Mouse (Mus musculus): Measurements from ENCODE around the gene Calcoco1.

Calcoco1 gene

GRCm38 (mm10) chr15:102736127-102736944 is 14.4 kb upstream of the Calcoco1 start:
- peak; percentile 55 for DNase-seq

- peak; percentile 54 for DNase-seq
Observed at GRCm38 (mm10) chr15:102735031-102735430, 13.1 kb upstream of the Calcoco1 start.

GRCm38 (mm10) chr15:102733759-102734531 is 12.0 kb upstream of the Calcoco1 start:
- no peak for DNase-seq

- no peak for DNase-seq
Observed at GRCm38 (mm10) chr15:102733233-102733632, 11.3 kb upstream of the Calcoco1 start.

GRCm38 (mm10) chr15:102732406-102732805 is 10.4 kb upstream of the Calcoco1 start:
- no peak for DNase-seq

GRCm38 (mm10) chr15:102727951-102728350 is 6.0 kb upstream of the Calcoco1 start:
- DNase-seq = no peak

GRCm38 (mm10) chr15:102723358-102724135 is 1.6 kb upstream of the Calcoco1 start:
- DNase-seq = no peak

GRCm38 (mm10) chr15:102722500-102722931 is 538 bp upstream of the Calcoco1 start:
- DNase-seq = no peak

GRCm38 (mm10) chr15:102721016-102721898 is 721 bp downstream of the Calcoco1 start:
- DNase-seq = peak; percentile 38

GRCm38 (mm10) chr15:102716132-102716531 is 5.8 kb downstream of the Calcoco1 start:
- no peak for DNase-seq

GRCm38 (mm10) chr15:102707736-102708269 is 14.2 kb downstream of the Calcoco1 start:
- DNase-seq = no peak

GRCm38 (mm10) chr15:102705923-102706503 is 16.0 kb downstream of the Calcoco1 start:
- no peak for DNase-seq

- no peak for DNase-seq
Observed at GRCm38 (mm10) chr15:102705226-102705894, 16.6 kb downstream of the Calcoco1 start.

- no peak for DNase-seq
Observed at GRCm38 (mm10) chr15:102704806-102705205, 17.2 kb downstream of the Calcoco1 start.

GRCm38 (mm10) chr15:102702972-102703371 is 19.0 kb downstream of the Calcoco1 start:
- no peak for DNase-seq

GRCm38 (mm10) chr15:102698193-102698592 is 23.8 kb downstream of the Calcoco1 start:
- peak; percentile 84 for DNase-seq

GRCm38 (mm10) chr15:102696899-102697298 is 25.1 kb downstream of the Calcoco1 start:
- no peak for DNase-seq

- no peak for DNase-seq
Observed at GRCm38 (mm10) chr15:102693600-102693999, 28.4 kb downstream of the Calcoco1 start.

GRCm38 (mm10) chr15:102692991-102693411 is 29.0 kb downstream of the Calcoco1 start:
- peak; percentile 79 for DNase-seq

GRCm38 (mm10) chr15:102692321-102692804 is 29.6 kb downstream of the Calcoco1 start:
- DNase-seq = no peak

GRCm38 (mm10) chr15:102685791-102686190 is 36.2 kb downstream of the Calcoco1 start:
- no peak for DNase-seq

Measured in thymus, postnatal 4 days (tissue).